Mouse (Mus musculus): ENCODE results near the gene Gm37240. TPM values are rescaled to one million over a fixed set of nuclear protein-coding genes. Genes with fewer than 3 reads are reported as not detected.

The Gm37240 gene
- polyA plus RNA-seq, 1 experiment from 2014 or later: 0.52 TPM

- H3K9ac ChIP-seq (ENCODE audit: low read depth, low read length): no peak overlapping the region
- H3K4me1 ChIP-seq (replicated peaks; ENCODE audit: control insufficient read depth, insufficient read depth, low read length): no peaks in the 10 kb centered on the region
- no peak overlapping the region for H3K4me3 ChIP-seq (ENCODE audit: low read depth, low read length)
- H3K27ac ChIP-seq (ENCODE audit: low read depth, low read length): no peak overlapping the region
- DNase-seq (ENCODE audit: low spot score) (no peak), ATAC-seq (ENCODE audit: low FRiP score) (no peak)
- WGBS: 94% methylated on average over 5 of the region's 5 CpGs
- H3K27me3 ChIP-seq (ENCODE audit: control insufficient read depth, insufficient read depth, low read length): no peaks in the 10 kb centered on the region
- no peak overlapping the region for H3K4me2 ChIP-seq (replicated peaks; ENCODE audit: low read depth, low read length)
- 0 out of 2 replicates have a peak, but pooled peaks cover 2% of the 10 kb centered on the region for H3K36me3 ChIP-seq (ENCODE audit: control insufficient read depth, insufficient read depth, low read length)
- no peaks in the 10 kb centered on the region for H3K9me3 ChIP-seq (ENCODE audit: control insufficient read depth, low read length)
Observed at GRCm38 (mm10) chr3:84965156-84965555, 922.2 kb downstream of the Gm37240 start.

- no peak overlapping the region for H3K4me2 ChIP-seq (replicated peaks; ENCODE audit: low read depth, low read length)
- no peaks in the 10 kb centered on the region for H3K9me3 ChIP-seq (ENCODE audit: control insufficient read depth, low read length)
- H3K4me3 ChIP-seq (ENCODE audit: low read depth, low read length): no peak overlapping the region
- H3K27ac ChIP-seq (ENCODE audit: low read depth, low read length): no peak overlapping the region
- ATAC-seq (ENCODE audit: low FRiP score) (no peak), DNase-seq (ENCODE audit: low spot score) (peak; percentile 22)
- 76% methylated on average over 4 of the region's 4 CpGs for WGBS
- no peaks in the 10 kb centered on the region for H3K36me3 ChIP-seq (ENCODE audit: control insufficient read depth, insufficient read depth, low read length)
- H3K4me1 ChIP-seq (replicated peaks; ENCODE audit: control insufficient read depth, insufficient read depth, low read length): no peaks in the 10 kb centered on the region; the same call in 1 of the 2 replicates
- no peaks in the 10 kb centered on the region for H3K27me3 ChIP-seq (ENCODE audit: control insufficient read depth, insufficient read depth, low read length)
- no peak overlapping the region for H3K9ac ChIP-seq (ENCODE audit: low read depth, low read length)
Observed at GRCm38 (mm10) chr3:84955857-84956256, 931.5 kb downstream of the Gm37240 start.

- Histone ChIP-seq H3K9ac (ENCODE audit: low read depth, low read length) (no peak overlapping the region), H3K36me3 (ENCODE audit: control insufficient read depth, insufficient read depth, low read length) (no peaks in the 10 kb centered on the region), H3K4me3 (ENCODE audit: low read depth, low read length) (no peak overlapping the region), H3K9me3 (ENCODE audit: control insufficient read depth, low read length) (no peaks in the 10 kb centered on the region), H3K27ac (ENCODE audit: low read depth, low read length) (no peak overlapping the region), H3K4me1 (replicated peaks; ENCODE audit: control insufficient read depth, insufficient read depth, low read length) (no peaks in the 10 kb centered on the region; the same call in 1 of the 2 replicates), H3K4me2 (replicated peaks; ENCODE audit: low read depth, low read length) (no peak overlapping the region), H3K27me3 (ENCODE audit: control insufficient read depth, insufficient read depth, low read length) (no peaks in the 10 kb centered on the region)
- WGBS: 77% methylated on average over 8 of the region's 8 CpGs
- DNase-seq (ENCODE audit: low spot score): no peak
- no peak for ATAC-seq (ENCODE audit: low FRiP score)
Observed at GRCm38 (mm10) chr3:84955011-84955775, 932.1 kb downstream of the Gm37240 start.

GRCm38 (mm10) chr3:84952585-84953187 lies 934.6 kb downstream of the Gm37240 start:
- H3K27ac ChIP-seq (ENCODE audit: low read depth, low read length): peak overlapping the region; percentile 83
- no peaks in the 10 kb centered on the region for H3K9me3 ChIP-seq (ENCODE audit: control insufficient read depth, low read length)
- H3K36me3 ChIP-seq (ENCODE audit: control insufficient read depth, insufficient read depth, low read length): no peaks in the 10 kb centered on the region
- peak overlapping the region; percentile 46 for H3K9ac ChIP-seq (ENCODE audit: low read depth, low read length)
- peak overlapping the region; percentile 43 for H3K4me2 ChIP-seq (replicated peaks; ENCODE audit: low read depth, low read length)
- 75% methylated on average over 7 of the region's 7 CpGs for WGBS
- no peaks in the 10 kb centered on the region; the same call in 1 of the 2 replicates for H3K4me1 ChIP-seq (replicated peaks; ENCODE audit: control insufficient read depth, insufficient read depth, low read length)
- peak; percentile 15 for DNase-seq (ENCODE audit: low spot score)
- no peaks in the 10 kb centered on the region for H3K27me3 ChIP-seq (ENCODE audit: control insufficient read depth, insufficient read depth, low read length)
- peak overlapping the region; percentile 45 for H3K4me3 ChIP-seq (ENCODE audit: low read depth, low read length)
- ATAC-seq (ENCODE audit: low FRiP score): peak; percentile 41; the same call in 1 of the 2 replicates

- peak overlapping the region; percentile 45 for H3K4me3 ChIP-seq (ENCODE audit: low read depth, low read length)
- no peaks in the 10 kb centered on the region; the same call in 1 of the 2 replicates for H3K4me1 ChIP-seq (replicated peaks; ENCODE audit: control insufficient read depth, insufficient read depth, low read length)
- H3K9me3 ChIP-seq (ENCODE audit: control insufficient read depth, low read length): no peaks in the 10 kb centered on the region
- DNase-seq (ENCODE audit: low spot score) (peak; percentile 81), ATAC-seq (ENCODE audit: low FRiP score) (peak; percentile 97)
- H3K36me3 ChIP-seq (ENCODE audit: control insufficient read depth, insufficient read depth, low read length): no peaks in the 10 kb centered on the region
- peak overlapping the region; percentile 46 for H3K9ac ChIP-seq (ENCODE audit: low read depth, low read length)
- H3K4me2 ChIP-seq (replicated peaks; ENCODE audit: low read depth, low read length): peak overlapping the region; percentile 43
- no peaks in the 10 kb centered on the region for H3K27me3 ChIP-seq (ENCODE audit: control insufficient read depth, insufficient read depth, low read length)
- 10% methylated on average over 13 of the region's 13 CpGs for WGBS
- peak overlapping the region; percentile 83 for H3K27ac ChIP-seq (ENCODE audit: low read depth, low read length)
Observed at GRCm38 (mm10) chr3:84952135-84952534, 935.2 kb downstream of the Gm37240 start.

- H3K9me3 ChIP-seq (ENCODE audit: control insufficient read depth, low read length): no peaks in the 10 kb centered on the region
- no peaks in the 10 kb centered on the region for H3K27me3 ChIP-seq (ENCODE audit: control insufficient read depth, insufficient read depth, low read length)
- no peaks in the 10 kb centered on the region for H3K36me3 ChIP-seq (ENCODE audit: control insufficient read depth, insufficient read depth, low read length)
- no peaks in the 10 kb centered on the region; the same call in 1 of the 2 replicates for H3K4me1 ChIP-seq (replicated peaks; ENCODE audit: control insufficient read depth, insufficient read depth, low read length)
- 39% methylated on average over 2 of the region's 2 CpGs for WGBS
- peak overlapping the region; percentile 43 for H3K4me2 ChIP-seq (replicated peaks; ENCODE audit: low read depth, low read length)
- H3K4me3 ChIP-seq (ENCODE audit: low read depth, low read length): peak overlapping the region; percentile 45
- H3K27ac ChIP-seq (ENCODE audit: low read depth, low read length): peak overlapping the region; percentile 83; the same call in 1 of the 2 replicates
- DNase-seq (ENCODE audit: low spot score) (no peak), ATAC-seq (ENCODE audit: low FRiP score) (peak; percentile 67)
- H3K9ac ChIP-seq (ENCODE audit: low read depth, low read length): peak overlapping the region; percentile 46
Observed at GRCm38 (mm10) chr3:84951698-84952097, 935.6 kb downstream of the Gm37240 start.

- no peak for ATAC-seq (ENCODE audit: low FRiP score)
- DNase-seq (ENCODE audit: low spot score): no peak
- Histone ChIP-seq H3K4me3 (ENCODE audit: low read depth, low read length) (no peak overlapping the region), H3K4me2 (replicated peaks; ENCODE audit: low read depth, low read length) (no peak overlapping the region), H3K36me3 (ENCODE audit: control insufficient read depth, insufficient read depth, low read length) (no peaks in the 10 kb centered on the region), H3K27ac (ENCODE audit: low read depth, low read length) (no peak overlapping the region), H3K9me3 (ENCODE audit: control insufficient read depth, low read length) (no peaks in the 10 kb centered on the region), H3K27me3 (ENCODE audit: control insufficient read depth, insufficient read depth, low read length) (no peaks in the 10 kb centered on the region), H3K4me1 (replicated peaks; ENCODE audit: control insufficient read depth, insufficient read depth, low read length) (no peaks in the 10 kb centered on the region; the same call in 1 of the 2 replicates), H3K9ac (ENCODE audit: low read depth, low read length) (no peak overlapping the region)
- 93% methylated on average over 4 of the region's 4 CpGs for WGBS
Observed at GRCm38 (mm10) chr3:84949387-84949786, 937.9 kb downstream of the Gm37240 start.

GRCm38 (mm10) chr3:84946381-84946780 lies 940.9 kb downstream of the Gm37240 start:
- no peak overlapping the region for H3K27ac ChIP-seq (ENCODE audit: low read depth, low read length)
- H3K9me3 ChIP-seq (ENCODE audit: control insufficient read depth, low read length): no peaks in the 10 kb centered on the region
- no peak for ATAC-seq (ENCODE audit: low FRiP score)

More at GRCm38 (mm10) chr3:84946381-84946780, 940.9 kb downstream of the Gm37240 start:
- H3K4me1 ChIP-seq (replicated peaks; ENCODE audit: control insufficient read depth, insufficient read depth, low read length): no peaks in the 10 kb centered on the region
- no peak overlapping the region for H3K9ac ChIP-seq (ENCODE audit: low read depth, low read length)
- H3K4me2 ChIP-seq (replicated peaks; ENCODE audit: low read depth, low read length): no peak overlapping the region
- no peak overlapping the region for H3K4me3 ChIP-seq (ENCODE audit: low read depth, low read length)
- WGBS: 91% methylated on average over 1 of the region's 1 CpGs
- no peaks in the 10 kb centered on the region for H3K27me3 ChIP-seq (ENCODE audit: control insufficient read depth, insufficient read depth, low read length)
- no peaks in the 10 kb centered on the region for H3K36me3 ChIP-seq (ENCODE audit: control insufficient read depth, insufficient read depth, low read length)
- no peak for DNase-seq (ENCODE audit: low spot score)

Measured in hindbrain, embryonic 11.5 days (tissue).